Comparison of ENCODE assay signal across 8 mouse cellular contexts in the genomic region with DNA sequence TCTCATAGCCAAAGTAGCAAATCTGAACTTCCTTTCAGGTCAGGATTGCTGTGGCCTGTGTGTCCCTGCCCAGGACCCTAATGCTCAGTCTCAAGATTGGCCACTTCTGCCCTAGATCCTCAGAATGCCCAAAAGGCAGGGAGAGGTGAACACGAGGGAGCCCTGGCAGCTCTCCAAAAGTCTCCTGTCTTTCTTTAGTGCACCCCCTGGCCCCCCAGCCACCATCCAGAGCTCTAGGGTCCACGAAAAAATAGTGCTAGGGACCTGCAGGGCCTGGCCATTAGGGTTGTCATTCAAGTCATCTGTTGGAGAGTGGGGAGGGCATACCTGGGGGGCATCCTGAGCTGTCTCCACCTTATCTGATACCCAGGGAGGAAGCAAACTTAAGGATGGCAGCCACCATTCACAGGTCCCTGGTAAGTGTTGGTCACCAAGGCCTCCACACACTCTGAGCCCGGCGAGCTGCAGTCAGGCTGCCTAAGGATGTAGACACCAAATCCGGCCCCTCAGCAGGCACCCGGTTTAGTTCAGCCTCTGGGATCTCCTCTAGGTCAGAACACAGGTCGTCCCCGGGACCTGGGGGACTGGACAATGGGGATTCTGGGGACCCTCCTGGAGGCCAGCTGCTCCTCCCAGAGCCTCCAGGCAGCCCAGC. TPM values are rescaled to one million over a fixed set of nuclear protein-coding genes. Genes with fewer than 3 reads are reported as not detected.
DNase-seq lines count a peak whose midpoint lies in the region; ATAC-seq lines count a peak whose summit lies in the region.

No protein-coding gene starts in this region.

- H3K9me3 ChIP-seq in kidney, embryonic 16.5 days (ENCODE audit: low read length), result no peaks in the 10 kb centered on the region
- H3K9me3 ChIP-seq in embryonic facial prominence, embryonic 12.5 days, result no peaks in the 10 kb centered on the region
- H3K9me3 ChIP-seq in intestine, embryonic 15.5 days, result no peaks in the 10 kb centered on the region

- no peak for ATAC-seq in kidney, embryonic 16.5 days (ENCODE audit: low FRiP score, low TSS enrichment)
- ATAC-seq in embryonic facial prominence, embryonic 12.5 days (ENCODE audit: insufficient number of reproducible peaks, insufficient read depth, low FRiP score, low TSS enrichment), result no peak
- no peak for ATAC-seq in intestine, embryonic 15.5 days

- H3K4me2 ChIP-seq in kidney, embryonic 16.5 days (replicated peaks; ENCODE audit: low read depth, low read length), result peak overlapping the region; percentile 99
- peak overlapping the region; percentile 95 for H3K4me2 ChIP-seq in embryonic facial prominence, embryonic 12.5 days (replicated peaks)
- peak overlapping the region; percentile 96 for H3K4me2 ChIP-seq in intestine, embryonic 15.5 days (replicated peaks)

- H3K4me3 ChIP-seq in kidney, embryonic 16.5 days (ENCODE audit: low read length), result peak overlapping the region; percentile 78
- H3K4me3 ChIP-seq in embryonic facial prominence, embryonic 12.5 days, result peak overlapping the region; percentile 61
- H3K4me3 ChIP-seq in intestine, embryonic 15.5 days (replicated peaks), result peak overlapping the region; percentile 68

- H3K27ac ChIP-seq in kidney, embryonic 16.5 days (ENCODE audit: low read length), result no peak overlapping the region
- H3K27ac ChIP-seq in embryonic facial prominence, embryonic 12.5 days, result no peak overlapping the region
- H3K27ac ChIP-seq in intestine, embryonic 15.5 days, result no peak overlapping the region

- WGBS in kidney, embryonic 16.5 days, result 67% methylated on average over 8 of the region's 8 CpGs
- WGBS in embryonic facial prominence, embryonic 12.5 days, result 63% methylated on average over 8 of the region's 8 CpGs
- 74% methylated on average over 8 of the region's 8 CpGs for WGBS in intestine, embryonic 15.5 days

- no peaks in the 10 kb centered on the region for H3K27me3 ChIP-seq in kidney, embryonic 16.5 days (ENCODE audit: insufficient read depth, low read length)
- H3K27me3 ChIP-seq in embryonic facial prominence, embryonic 12.5 days, result 0 out of 2 replicates have a peak, but pooled peaks cover 5% of the 10 kb centered on the region
- no peaks in the 10 kb centered on the region for H3K27me3 ChIP-seq in intestine, embryonic 15.5 days (replicated peaks)

- H3K36me3 ChIP-seq in kidney, embryonic 16.5 days (ENCODE audit: insufficient read depth, low read length), result no peaks in the 10 kb centered on the region
- no peaks in the 10 kb centered on the region for H3K36me3 ChIP-seq in embryonic facial prominence, embryonic 12.5 days
- no peaks in the 10 kb centered on the region for H3K36me3 ChIP-seq in intestine, embryonic 15.5 days

- DNase-seq in kidney, postnatal 4 days, result no peak
- peak; percentile 22 for DNase-seq in neural tube, embryonic 10.5 days (ENCODE audit: extremely low spot score, low spot score)
- DNase-seq in layer of hippocampus, postnatal 10 days (ENCODE audit: low spot score in 2 of 2), result no peak
- no peak for DNase-seq in urinary bladder, postnatal 14 days (ENCODE audit: low spot score)
- DNase-seq in lung, postnatal 36 days, result no peak

- peak overlapping the region; percentile 88 for H3K9ac ChIP-seq in kidney, embryonic 16.5 days (replicated peaks; ENCODE audit: low read length)
- peak overlapping the region; percentile 72; the same call in 1 of the 2 replicates for H3K9ac ChIP-seq in embryonic facial prominence, embryonic 12.5 days
- H3K9ac ChIP-seq in intestine, embryonic 15.5 days, result peak overlapping the region; percentile 89

- H3K4me1 ChIP-seq in kidney, embryonic 16.5 days (ENCODE audit: insufficient read depth, low read length), result peaks cover 33% of the 10 kb centered on the region
- H3K4me1 ChIP-seq in embryonic facial prominence, embryonic 12.5 days, result peaks cover 22% of the 10 kb centered on the region
- H3K4me1 ChIP-seq in intestine, embryonic 15.5 days (replicated peaks), result peaks cover 30% of the 10 kb centered on the region

RNA-seq across cellular contexts. Expression of a gene that starts 2.1 kb away (rescaled TPM):
- polyA plus RNA-seq in kidney, embryonic 16.5 days (2015; fragmentation: Nextera tagmentation; extraction: Ambion mirVana), result 69.0 and 72.2 TPM in 2 replicates
- 134 and 139 TPM in 2 replicates for polyA plus RNA-seq in embryonic facial prominence, embryonic 12.5 days (2016; fragmentation: Nextera tagmentation; extraction: Ambion mirVana)
- polyA plus RNA-seq in intestine, embryonic 15.5 days (2015; fragmentation: Nextera tagmentation; extraction: Ambion mirVana), result 94.0 and 103 TPM in 2 replicates
- total RNA-seq in layer of hippocampus, postnatal 10 days (2021), result 10 to 100 TPM; 31.4 to 36.0 TPM

RNA-seq across cellular contexts. Expression of a gene that starts 13.1 kb away (rescaled TPM):
- polyA plus RNA-seq in kidney, embryonic 16.5 days (2015; fragmentation: Nextera tagmentation; extraction: Ambion mirVana), result 140 and 143 TPM in 2 replicates
- polyA plus RNA-seq in embryonic facial prominence, embryonic 12.5 days (2016; fragmentation: Nextera tagmentation; extraction: Ambion mirVana), result 171 and 174 TPM in 2 replicates
- 119 and 128 TPM in 2 replicates for polyA plus RNA-seq in intestine, embryonic 15.5 days (2015; fragmentation: Nextera tagmentation; extraction: Ambion mirVana)
- total RNA-seq in layer of hippocampus, postnatal 10 days (2021), result 10 to 100 TPM; 60.1 to 78.9 TPM

RNA-seq across cellular contexts. Expression of a gene that starts 45.5 kb away (rescaled TPM):
- 2.0 and 2.2 TPM in 2 replicates for polyA plus RNA-seq in kidney, embryonic 16.5 days (2015; fragmentation: Nextera tagmentation; extraction: Ambion mirVana)
- polyA plus RNA-seq in embryonic facial prominence, embryonic 12.5 days (2016; fragmentation: Nextera tagmentation; extraction: Ambion mirVana), result 1.7 and 1.8 TPM in 2 replicates
- polyA plus RNA-seq in intestine, embryonic 15.5 days (2015; fragmentation: Nextera tagmentation; extraction: Ambion mirVana), result 9.5 and 10.0 TPM in 2 replicates
- under 1 TPM; 0.18 to 0.57 TPM for total RNA-seq in layer of hippocampus, postnatal 10 days (2021)

RNA-seq across cellular contexts. Expression of a gene that starts 47.4 kb away (rescaled TPM):
- 4.2 and 4.6 TPM in 2 replicates for polyA plus RNA-seq in kidney, embryonic 16.5 days (2015; fragmentation: Nextera tagmentation; extraction: Ambion mirVana)
- 2.5 TPM in 2 replicates for polyA plus RNA-seq in embryonic facial prominence, embryonic 12.5 days (2016; fragmentation: Nextera tagmentation; extraction: Ambion mirVana)
- 7.8 and 7.9 TPM in 2 replicates for polyA plus RNA-seq in intestine, embryonic 15.5 days (2015; fragmentation: Nextera tagmentation; extraction: Ambion mirVana)
- 10 to 100 TPM; 16.1 to 18.6 TPM for total RNA-seq in layer of hippocampus, postnatal 10 days (2021)
